Mouse (Mus musculus) lung, postnatal 0 days (tissue): ENCODE data around the gene Top3b. TPM values are rescaled to one million over a fixed set of nuclear protein-coding genes. Genes with fewer than 3 reads are reported as not detected.

ENCODE experiments used
- ATAC-seq: fragments of 200-750 bp; cut with Nextera tagmentation; 2 replicates; pipeline ENCODE4 v1.8.0; 2017; ENCODE audit warnings: moderate library complexity
- DNase-seq: peaks from one replicate; pipeline ENCODE4 v3.0.0-alpha.2; 2016; ENCODE audit warnings: low spot score
- H3K27ac ChIP-seq: fragments of 300-500 bp; sonication (generic); 2 replicates; pipeline ENCODE4 v1.5.1; 2014; ENCODE audit warnings: antibody characterized with exemption, mild to moderate bottlenecking, low read length, mixed read lengths
- H3K27me3 ChIP-seq: fragments of 300-500 bp; sonication (generic); replicated peaks from 2 replicates; pipeline ENCODE4 v1.6.1; 2014; ENCODE audit warnings: low read length, mixed read lengths; ENCODE audit not compliant: insufficient read depth
- H3K36me3 ChIP-seq: fragments of 300-500 bp; sonication (generic); 2 replicates; pipeline ENCODE4 v1.6.1; 2014; ENCODE audit warnings: low read length, mixed read lengths; ENCODE audit not compliant: insufficient read depth
- H3K4me1 ChIP-seq: fragments of 300-500 bp; sonication (generic); 2 replicates; pipeline ENCODE4 v1.6.1; 2014; ENCODE audit warnings: antibody characterized with exemption, low read depth, low read length, mixed read lengths; ENCODE audit not compliant: insufficient read depth
- H3K4me2 ChIP-seq: fragments of 300-500 bp; sonication (generic); replicated peaks from 2 replicates; pipeline ENCODE4 v1.6.1; 2014; ENCODE audit warnings: low read depth, mild to moderate bottlenecking, low read length, moderate library complexity, mixed read lengths
- H3K4me3 ChIP-seq: fragments of 300-500 bp; sonication (generic); 2 replicates; pipeline ENCODE4 v1.5.1; 2014; ENCODE audit warnings: low read depth, low read length
- H3K9ac ChIP-seq: fragments of 300-500 bp; sonication (generic); replicated peaks from 2 replicates; pipeline ENCODE4 v1.6.1; 2014; ENCODE audit warnings: low read depth, mild to moderate bottlenecking
- H3K9me3 ChIP-seq: fragments of 300-500 bp; sonication (generic); 2 replicates; pipeline ENCODE4 v1.6.1; 2016; ENCODE audit warnings: low read length, mixed read lengths
- CTCF ChIP-seq: IDR thresholded peaks from 2 replicates; pipeline ENCODE4 v1.5.1; 2016; ENCODE audit warnings: antibody characterized with exemption, mild to moderate bottlenecking
- EP300 ChIP-seq: IDR thresholded peaks from 2 replicates; pipeline ENCODE4 v1.6.1; 2016; ENCODE audit warnings: antibody characterized with exemption, mild to moderate bottlenecking, control low read depth
- WGBS: fragments of 180-500 bp; shearing (Covaris S2); extraction: QIAGEN DNeasy Blood & Tissue Kit; methylation state at CpG from one replicate; pipeline ENCODE4 v1.1.7; 2014; 5-methylcytosine and 5-hydroxymethylcytosine counted together
- polyA plus RNA-seq: library from polyadenylated mRNA; unstranded; fragments of >200 nt; fragmentation: Nextera tagmentation; extraction: Ambion mirVana; gene quantifications from 2 replicates; pipeline ENCODE4 v1.2.1, GENCODE M21; 2015

Gene Top3b
- 51.0 and 51.7 TPM in 2 replicates for polyA plus RNA-seq

DNA sequence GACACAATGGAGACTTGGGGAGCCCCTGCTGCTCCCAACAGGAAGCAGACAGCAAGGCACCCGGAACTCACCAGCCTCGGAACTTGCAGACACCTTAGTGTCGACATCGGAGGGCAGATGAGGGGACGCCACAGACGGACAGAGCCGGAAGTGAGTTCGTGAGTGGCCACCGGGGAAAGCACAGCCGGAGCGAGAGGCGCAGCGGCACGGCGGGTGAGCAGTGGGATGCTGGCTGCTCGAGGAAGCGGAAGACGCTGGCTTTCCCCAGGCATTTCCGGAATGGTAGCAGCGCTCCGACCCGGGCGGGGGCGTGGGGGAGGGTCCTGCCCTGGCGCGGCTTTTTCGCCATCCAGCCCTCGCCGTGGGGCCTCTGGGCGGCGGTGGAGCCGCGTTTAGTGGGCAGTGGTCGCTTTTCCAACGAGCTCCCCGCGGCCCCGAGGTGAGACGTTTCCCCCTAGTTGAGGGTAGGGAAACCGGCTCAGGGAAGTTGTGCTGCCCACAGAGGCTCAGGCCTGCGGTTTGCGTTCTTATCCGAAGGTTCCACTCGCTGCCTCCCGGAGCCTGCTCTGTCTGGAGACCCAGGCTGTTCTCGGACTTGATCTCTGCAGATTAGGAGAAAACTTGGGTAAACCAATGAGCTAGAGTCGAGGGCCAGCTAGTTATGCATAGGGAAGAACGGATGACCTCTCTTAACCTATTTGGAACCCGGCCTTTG, at the start of gene Top3b, which contains the start of gene Vpreb1:
Gene Top3b (plus strand): TSS at position 120 of the 715 bp plus-strand sequence.
Gene Vpreb1 (minus strand): TSS at position 227 of the 715 bp plus-strand sequence.
- peaks cover 8% of the 10 kb centered on the region; the same call in 1 of the 2 replicates for H3K4me1 ChIP-seq
- no peaks in the 10 kb centered on the region for H3K27me3 ChIP-seq
- peak within 1 kb of the TSS; percentile 70 for H3K4me3 ChIP-seq
- peak within 1 kb of the TSS; percentile 95 for H3K27ac ChIP-seq
- peaks cover 2% of the 10 kb centered on the region; the same call in 1 of the 2 replicates for H3K36me3 ChIP-seq
- under 1% methylated on average over 43 of the region's 49 CpGs for WGBS
- H3K4me2 ChIP-seq, result peak within 1 kb of the TSS; percentile 70
- DNase-seq (peak; percentile 97), ATAC-seq (peak; percentile 96)
- TF ChIP-seq EP300 (no peak; the same call in 1 of the 2 replicates), CTCF (peak; percentile 55)
- no peaks in the 10 kb centered on the region for H3K9me3 ChIP-seq
- H3K9ac ChIP-seq, result peak within 1 kb of the TSS; percentile 83

DNA sequence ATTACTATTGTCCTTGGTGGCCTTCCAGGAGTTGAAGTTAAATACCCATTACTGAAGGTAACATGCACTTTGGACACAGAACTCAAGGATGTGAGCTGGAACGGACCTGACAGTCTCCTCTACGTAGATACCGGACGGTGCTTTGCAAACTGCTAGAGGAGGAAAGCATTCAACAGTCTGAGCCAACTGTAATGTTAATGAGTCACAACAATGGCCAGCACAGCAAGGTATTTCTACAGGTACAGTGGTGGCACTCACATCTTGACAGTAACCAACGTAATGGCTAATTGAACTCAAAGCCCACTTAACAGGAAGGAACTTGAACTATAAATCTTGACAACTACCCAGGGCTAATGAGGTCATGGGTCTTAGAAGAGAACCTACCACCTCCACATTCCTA, 45.1 kb upstream of the Top3b start:
- 52% methylated on average over 5 of the region's 5 CpGs for WGBS
- Histone ChIP-seq H3K27ac (no peak overlapping the region), H3K27me3 (no peaks in the 10 kb centered on the region), H3K9me3 (no peaks in the 10 kb centered on the region), H3K4me2 (no peak overlapping the region), H3K36me3 (no peaks in the 10 kb centered on the region), H3K4me1 (0 out of 2 replicates have a peak, but pooled peaks cover 4% of the 10 kb centered on the region), H3K4me3 (no peak overlapping the region), H3K9ac (no peak overlapping the region)
- TF ChIP-seq EP300 (no peak), CTCF (no peak)
- ATAC-seq, result no peak
- no peak for DNase-seq

DNA sequence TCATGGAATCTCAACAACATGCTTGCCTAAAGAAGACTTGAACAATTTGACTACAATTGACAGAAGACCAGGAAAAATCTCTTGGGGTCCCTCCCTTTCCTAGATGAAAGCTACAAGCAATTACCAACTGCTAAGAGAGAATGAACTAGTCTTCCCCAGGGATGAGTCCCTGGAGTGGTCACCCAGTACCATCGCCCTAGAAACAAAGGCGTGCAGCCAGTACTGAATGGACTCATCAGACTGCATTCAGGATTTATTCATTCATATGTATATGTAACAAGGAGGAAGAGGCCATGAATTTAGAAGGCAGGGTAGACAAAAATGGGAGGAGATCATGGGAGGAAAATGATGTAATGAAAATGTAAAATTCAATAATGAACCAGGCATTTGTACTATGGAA, 44.3 kb upstream of the Top3b start:
- Histone ChIP-seq H3K27me3 (no peaks in the 10 kb centered on the region), H3K4me2 (no peak overlapping the region), H3K9me3 (no peaks in the 10 kb centered on the region), H3K36me3 (no peaks in the 10 kb centered on the region), H3K4me3 (no peak overlapping the region), H3K27ac (no peak overlapping the region), H3K9ac (no peak overlapping the region), H3K4me1 (0 out of 2 replicates have a peak, but pooled peaks cover 4% of the 10 kb centered on the region)
- ATAC-seq, result no peak
- 94% methylated on average over 2 of the region's 2 CpGs for WGBS
- DNase-seq, result no peak
- TF ChIP-seq EP300 (no peak), CTCF (no peak)

DNA sequence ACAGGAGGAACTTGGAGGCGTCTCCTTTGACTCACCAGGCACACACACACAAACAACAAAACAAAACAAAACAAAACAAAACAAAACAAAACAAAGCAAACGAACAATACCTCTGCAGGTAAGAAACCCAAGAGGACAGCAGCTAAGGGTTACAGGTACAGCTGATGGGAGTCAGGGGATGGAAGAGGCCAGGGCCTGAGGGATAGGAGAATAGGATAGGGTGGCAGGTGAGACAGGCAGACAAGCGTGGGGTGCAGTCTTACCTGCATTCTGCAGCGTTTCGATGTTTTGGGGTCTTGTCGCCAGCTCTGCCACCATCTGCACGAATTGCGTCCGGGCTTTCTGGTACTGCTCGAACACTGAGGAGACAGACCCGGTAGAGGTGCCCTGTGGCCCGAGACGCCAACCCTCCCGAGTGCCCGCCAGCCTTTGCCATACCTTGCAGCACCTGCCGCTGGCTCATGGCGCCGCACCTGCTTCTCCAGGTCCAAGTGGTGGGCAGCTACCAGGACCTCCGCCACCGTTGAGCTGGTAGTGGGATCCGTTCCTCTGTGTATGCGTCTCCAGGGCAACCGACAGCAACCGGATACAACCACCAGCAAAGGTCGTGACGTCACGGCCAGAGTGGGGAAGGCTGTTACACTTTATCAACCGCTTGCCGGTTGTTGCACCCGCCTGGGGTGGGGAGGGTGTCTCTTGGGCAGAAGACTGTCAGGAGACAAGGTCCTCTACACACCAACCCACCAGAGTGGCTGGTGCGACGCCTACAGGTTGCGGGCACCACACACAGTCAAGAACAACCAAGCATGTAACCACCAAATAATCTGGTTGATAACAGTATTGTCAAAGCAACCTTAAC, 41.5 kb upstream of the Top3b start, which contains the start of gene Spag6l:
Gene Spag6l (minus strand): TSS at position 700 of the 859 bp plus-strand sequence.
- no peak within 1 kb of the TSS for H3K9ac ChIP-seq
- DNase-seq (peak; percentile 60), ATAC-seq (peak; percentile 57)
- H3K4me3 ChIP-seq, result peak within 1 kb of the TSS; percentile 35
- H3K4me2 ChIP-seq, result peak within 1 kb of the TSS; percentile 70
- WGBS, result 9% methylated on average over 33 of the region's 33 CpGs
- H3K4me1 ChIP-seq, result 0 out of 2 replicates have a peak, but pooled peaks cover 4% of the 10 kb centered on the region
- no peak within 1 kb of the TSS for H3K27ac ChIP-seq
- H3K36me3 ChIP-seq, result no peaks in the 10 kb centered on the region
- H3K9me3 ChIP-seq, result no peaks in the 10 kb centered on the region
- peak; percentile 50 for TF ChIP-seq CTCF
- TF ChIP-seq EP300, result no peak
- no peaks in the 10 kb centered on the region for H3K27me3 ChIP-seq

DNA sequence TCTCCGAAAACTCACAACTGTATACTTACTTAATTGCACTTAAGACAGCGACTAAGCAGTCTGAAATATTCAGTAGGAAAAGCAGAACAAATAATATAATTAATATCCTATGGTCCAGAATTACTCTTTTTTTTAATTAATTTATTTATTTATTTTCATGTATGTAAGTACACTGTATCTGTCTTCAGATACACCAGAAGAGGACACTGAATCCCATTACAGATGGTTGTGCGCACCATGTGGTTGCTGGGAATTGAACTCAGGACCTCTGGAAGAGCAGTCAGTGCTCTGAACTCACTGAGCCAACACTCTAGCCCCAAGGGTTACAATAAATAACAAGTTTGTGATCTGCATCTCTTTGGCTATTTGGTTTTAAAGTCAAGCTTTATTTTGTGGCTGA, 40.9 kb upstream of the Top3b start:
- H3K4me1 ChIP-seq, result 0 out of 2 replicates have a peak, but pooled peaks cover 4% of the 10 kb centered on the region
- no peak for TF ChIP-seq CTCF
- no peak for ATAC-seq
- H3K36me3 ChIP-seq, result no peaks in the 10 kb centered on the region
- H3K4me3 ChIP-seq, result no peak overlapping the region
- H3K27ac ChIP-seq, result no peak overlapping the region
- no peak overlapping the region for H3K4me2 ChIP-seq
- WGBS, result 86% methylated on average over 3 of the region's 3 CpGs
- no peaks in the 10 kb centered on the region for H3K27me3 ChIP-seq
- DNase-seq, result no peak
- no peaks in the 10 kb centered on the region for H3K9me3 ChIP-seq
- H3K9ac ChIP-seq, result no peak overlapping the region

DNA sequence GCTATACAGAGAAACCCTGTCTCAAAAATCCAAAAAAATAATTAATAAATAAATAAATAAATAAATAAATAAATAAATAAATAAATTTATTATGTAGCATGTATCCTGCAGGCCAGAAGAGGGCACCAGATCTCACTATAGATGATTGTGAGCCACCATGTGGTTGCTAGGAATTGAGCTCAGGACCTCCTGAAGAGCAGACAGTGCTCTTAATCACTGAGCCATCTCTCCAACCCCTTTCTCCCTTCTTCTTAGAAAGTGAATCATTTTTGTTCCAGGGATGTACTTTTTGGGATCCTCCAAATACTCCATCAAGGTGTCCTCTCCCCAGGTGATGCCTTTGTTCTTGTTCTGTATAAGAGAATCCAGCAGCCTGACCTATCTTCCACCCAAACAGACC, 21.3 kb upstream of the Top3b start:
- Histone ChIP-seq H3K9ac (no peak overlapping the region), H3K36me3 (no peaks in the 10 kb centered on the region), H3K4me1 (no peaks in the 10 kb centered on the region), H3K27ac (no peak overlapping the region), H3K9me3 (no peaks in the 10 kb centered on the region), H3K4me3 (no peak overlapping the region), H3K27me3 (no peaks in the 10 kb centered on the region), H3K4me2 (no peak overlapping the region)
- DNase-seq (no peak), ATAC-seq (no peak)
- TF ChIP-seq CTCF (peak; percentile 16; the same call in 1 of the 2 replicates), EP300 (no peak)
